Mouse (Mus musculus): Measurements from ENCODE around the gene Relch. TPM values are rescaled to one million over a fixed set of nuclear protein-coding genes. Genes with fewer than 3 reads are reported as not detected.

The Relch gene
- polyA plus RNA-seq, 1 experiment from 2014 or later, result 23.4 TPM

DNA sequence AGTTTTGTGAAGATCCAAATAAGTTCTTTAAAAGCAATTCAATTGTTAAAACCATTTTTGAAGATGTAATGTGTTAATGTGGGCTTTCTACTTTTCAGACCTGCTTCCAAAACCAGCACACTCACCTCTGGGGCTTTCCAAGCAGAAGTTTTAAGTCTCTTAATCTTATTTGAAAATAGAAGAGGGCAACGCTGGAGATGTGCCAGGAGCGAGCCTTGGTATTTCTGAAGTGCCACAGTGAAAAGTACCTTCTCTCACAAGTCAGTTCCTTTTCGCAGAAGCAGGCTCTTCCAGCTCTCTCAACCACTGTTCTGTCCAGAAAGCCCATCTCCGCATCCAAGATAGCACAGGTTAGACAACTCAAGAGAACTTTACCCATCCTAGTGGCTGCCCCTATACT is 112.8 kb downstream of the Relch start:
- WGBS, result 82% methylated on average over 4 of the region's 4 CpGs
- Histone ChIP-seq H3K9me3 (replicated peaks) (no peaks in the 10 kb centered on the region), H3K27ac (ENCODE audit: poor library complexity, severe bottlenecking) (no peak overlapping the region), H3K9ac (no peak overlapping the region), H3K36me3 (no peaks in the 10 kb centered on the region), H3K4me3 (no peak overlapping the region), H3K4me2 (no peak overlapping the region), H3K4me1 (replicated peaks) (peaks cover 11% of the 10 kb centered on the region), H3K27me3 (replicated peaks) (peaks cover 37% of the 10 kb centered on the region)
- ATAC-seq (ENCODE audit: insufficient number of reproducible peaks, low FRiP score), result no peak

DNA sequence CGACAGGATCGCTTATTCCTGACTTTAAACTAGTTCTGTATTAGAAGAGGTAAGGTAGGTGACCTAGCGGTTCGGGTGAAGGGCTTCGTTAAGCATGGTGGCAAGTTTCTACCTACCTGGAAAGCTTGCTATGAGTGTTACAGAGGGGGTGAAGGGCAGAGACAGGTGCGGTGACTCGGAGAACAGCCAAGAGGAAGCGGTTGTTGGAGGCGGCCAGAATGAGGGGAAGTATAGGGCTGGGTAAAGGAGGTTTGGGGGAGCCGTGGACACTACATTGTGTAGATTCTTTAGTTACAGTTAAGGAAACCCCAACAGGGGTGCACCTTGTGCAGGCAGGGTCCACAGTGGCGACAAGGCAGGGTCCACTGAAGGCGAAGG is 116.4 kb downstream of the Relch start:
- H3K27me3 ChIP-seq (replicated peaks), result peaks cover 48% of the 10 kb centered on the region
- no peak for ATAC-seq (ENCODE audit: insufficient number of reproducible peaks, low FRiP score)
- peak overlapping the region; percentile 61 for H3K4me3 ChIP-seq
- H3K9me3 ChIP-seq (replicated peaks), result no peaks in the 10 kb centered on the region
- peak overlapping the region; percentile 97 for H3K4me2 ChIP-seq
- peak overlapping the region; percentile 64; the same call in 1 of the 2 replicates for H3K9ac ChIP-seq
- H3K36me3 ChIP-seq, result no peaks in the 10 kb centered on the region
- no peak overlapping the region for H3K27ac ChIP-seq (ENCODE audit: poor library complexity, severe bottlenecking)
- WGBS, result 36% methylated on average over 12 of the region's 12 CpGs
- peaks cover 11% of the 10 kb centered on the region for H3K4me1 ChIP-seq (replicated peaks)

DNA sequence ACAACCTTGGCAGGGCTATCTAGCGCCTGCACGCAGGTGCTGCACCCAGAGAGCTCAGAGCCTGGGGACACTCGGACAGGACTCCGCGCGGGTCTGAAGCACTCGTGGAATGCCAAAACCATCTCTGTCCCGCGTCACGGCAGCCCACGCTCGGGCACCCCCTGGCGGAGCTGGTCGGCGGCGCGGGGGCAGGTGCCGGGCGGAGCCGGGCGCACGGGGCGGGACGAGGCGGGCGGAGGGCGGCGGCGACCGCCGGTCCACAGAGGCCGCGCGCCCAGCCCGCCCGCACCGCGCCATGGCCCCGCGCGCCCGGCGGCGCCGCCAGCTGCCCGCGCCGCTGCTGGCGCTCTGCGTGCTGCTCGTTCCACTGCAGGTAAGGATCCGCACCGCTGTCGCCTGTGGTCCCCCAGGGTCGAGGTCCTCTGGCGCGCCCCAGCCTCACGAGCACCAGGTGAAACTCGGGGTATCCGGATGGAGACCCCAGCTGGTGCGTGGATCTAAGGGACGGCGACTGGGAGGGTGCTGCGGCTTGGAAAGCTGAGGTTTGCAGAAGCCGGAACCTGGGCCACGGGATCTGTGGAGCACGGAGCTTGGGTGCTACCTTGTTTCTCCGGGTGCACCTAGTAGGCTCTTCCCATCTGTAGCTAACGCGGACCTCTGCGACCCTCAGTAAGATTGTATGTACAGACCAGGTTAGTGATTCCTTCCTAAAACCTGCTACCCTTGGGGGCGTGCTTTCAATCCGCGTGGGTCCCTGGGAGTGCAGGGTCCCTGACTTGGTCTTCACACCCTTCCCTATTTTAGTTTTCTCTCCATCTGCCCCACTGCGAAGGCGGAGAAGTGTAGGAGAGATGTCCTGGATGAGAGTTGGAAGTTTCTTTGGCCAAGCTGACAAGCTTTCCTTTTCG is 117.0 kb downstream of the Relch start, which contains the start of gene Tnfrsf11a:
TSS of gene Tnfrsf11a (plus strand) at position 262 of the 908 bp plus-strand sequence.
- Histone ChIP-seq H3K9me3 (replicated peaks) (no peaks in the 10 kb centered on the region), H3K36me3 (no peaks in the 10 kb centered on the region), H3K27ac (ENCODE audit: poor library complexity, severe bottlenecking) (no peak within 1 kb of the TSS), H3K9ac (peak within 1 kb of the TSS; percentile 64; the same call in 1 of the 2 replicates), H3K27me3 (replicated peaks) (peaks cover 48% of the 10 kb centered on the region), H3K4me3 (peak within 1 kb of the TSS; percentile 61), H3K4me1 (replicated peaks) (peaks cover 11% of the 10 kb centered on the region), H3K4me2 (peak within 1 kb of the TSS; percentile 97)
- 4% methylated on average over 73 of the region's 77 CpGs for WGBS
- ATAC-seq (ENCODE audit: insufficient number of reproducible peaks, low FRiP score), result peak; percentile 63; the same call in 1 of the 2 replicates

DNA sequence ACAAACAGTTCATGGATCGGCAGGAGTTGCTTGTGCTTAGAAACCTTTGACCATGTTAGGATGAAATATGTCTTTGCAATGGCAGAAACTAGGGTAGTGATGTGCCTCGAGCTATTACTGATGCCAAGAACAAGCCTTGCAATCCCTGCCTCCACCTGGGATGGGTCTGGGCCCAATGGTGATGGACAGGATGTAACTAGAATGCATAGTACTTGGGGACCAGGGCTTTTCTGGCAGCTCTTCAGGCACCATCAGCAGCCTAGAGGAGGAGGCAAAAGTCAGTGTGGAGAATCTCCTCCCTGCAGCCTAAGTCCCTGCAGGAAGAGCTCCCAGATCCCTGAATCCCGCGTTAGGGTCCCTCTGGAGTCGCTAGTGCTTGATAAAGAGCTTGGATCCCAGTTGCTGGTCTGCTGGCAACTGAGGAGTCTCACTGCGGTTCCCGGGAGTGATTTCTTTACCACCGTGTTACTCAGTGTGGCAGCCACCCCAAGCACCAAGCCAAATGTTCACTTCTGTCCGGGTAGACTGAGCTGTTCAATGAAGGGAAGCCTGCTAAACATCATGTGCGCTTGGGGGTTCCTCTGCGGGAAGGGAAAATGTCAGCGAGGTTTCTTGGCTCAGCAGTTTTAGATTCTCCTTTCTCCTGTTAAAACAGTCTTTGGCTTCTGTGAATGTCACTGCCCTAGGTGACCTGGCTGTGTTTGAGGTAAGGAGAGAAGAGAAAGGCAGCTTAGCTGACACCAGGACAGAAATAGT is 117.9 kb downstream of the Relch start:
- no peak overlapping the region for H3K9ac ChIP-seq
- 30% methylated on average over 12 of the region's 12 CpGs for WGBS
- no peak overlapping the region for H3K27ac ChIP-seq (ENCODE audit: poor library complexity, severe bottlenecking)
- peak overlapping the region; percentile 61; the same call in 1 of the 2 replicates for H3K4me3 ChIP-seq
- H3K4me1 ChIP-seq (replicated peaks), result peaks cover 11% of the 10 kb centered on the region
- H3K27me3 ChIP-seq (replicated peaks), result peaks cover 48% of the 10 kb centered on the region
- H3K36me3 ChIP-seq, result no peaks in the 10 kb centered on the region
- H3K4me2 ChIP-seq, result peak overlapping the region; percentile 97
- no peaks in the 10 kb centered on the region for H3K9me3 ChIP-seq (replicated peaks)
- no peak for ATAC-seq (ENCODE audit: insufficient number of reproducible peaks, low FRiP score)

DNA sequence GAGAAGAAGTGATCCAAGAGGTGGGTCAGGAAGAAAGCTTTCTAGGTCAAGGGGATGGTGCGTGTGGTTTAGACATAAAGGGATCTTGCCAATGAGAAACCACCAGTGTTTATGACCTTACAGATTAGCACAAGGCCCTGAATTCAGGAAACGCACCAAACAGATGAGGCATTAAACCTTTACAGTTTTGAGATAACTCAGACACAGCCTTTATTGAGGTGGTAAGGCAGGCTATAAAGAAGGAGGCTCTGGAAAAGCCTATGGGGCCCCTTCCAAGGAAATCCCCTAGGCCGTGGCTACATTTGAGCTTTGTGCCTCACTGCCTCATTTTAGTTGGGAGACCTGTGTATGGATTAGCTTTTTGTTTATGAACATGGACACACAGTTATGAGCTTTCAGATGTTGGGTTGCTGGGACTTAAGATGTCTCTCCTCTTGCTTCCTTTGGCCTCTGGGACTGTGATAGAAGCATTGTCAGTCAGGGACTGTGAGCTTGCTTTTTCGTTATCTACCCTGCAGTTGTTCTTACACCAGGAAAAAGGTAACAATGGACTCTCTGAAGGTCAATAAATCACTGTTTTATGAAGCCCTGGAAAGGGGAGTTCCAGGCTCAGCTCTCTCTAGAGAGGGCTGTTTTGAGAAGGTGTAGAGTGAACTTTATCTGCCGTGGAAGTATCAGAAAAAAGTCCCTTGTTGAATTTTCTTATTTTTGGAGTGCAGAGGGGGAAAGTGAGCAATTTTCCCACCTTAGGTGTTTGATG is 120.8 kb downstream of the Relch start:
- no peak overlapping the region for H3K9ac ChIP-seq
- no peaks in the 10 kb centered on the region for H3K9me3 ChIP-seq (replicated peaks)
- 69% methylated on average over 5 of the region's 5 CpGs for WGBS
- H3K27ac ChIP-seq (ENCODE audit: poor library complexity, severe bottlenecking), result no peak overlapping the region
- H3K36me3 ChIP-seq, result no peaks in the 10 kb centered on the region
- peaks cover 30% of the 10 kb centered on the region for H3K27me3 ChIP-seq (replicated peaks)
- no peak for ATAC-seq (ENCODE audit: insufficient number of reproducible peaks, low FRiP score)
- no peak overlapping the region for H3K4me2 ChIP-seq
- no peak overlapping the region for H3K4me3 ChIP-seq
- peaks cover 11% of the 10 kb centered on the region for H3K4me1 ChIP-seq (replicated peaks)

DNA sequence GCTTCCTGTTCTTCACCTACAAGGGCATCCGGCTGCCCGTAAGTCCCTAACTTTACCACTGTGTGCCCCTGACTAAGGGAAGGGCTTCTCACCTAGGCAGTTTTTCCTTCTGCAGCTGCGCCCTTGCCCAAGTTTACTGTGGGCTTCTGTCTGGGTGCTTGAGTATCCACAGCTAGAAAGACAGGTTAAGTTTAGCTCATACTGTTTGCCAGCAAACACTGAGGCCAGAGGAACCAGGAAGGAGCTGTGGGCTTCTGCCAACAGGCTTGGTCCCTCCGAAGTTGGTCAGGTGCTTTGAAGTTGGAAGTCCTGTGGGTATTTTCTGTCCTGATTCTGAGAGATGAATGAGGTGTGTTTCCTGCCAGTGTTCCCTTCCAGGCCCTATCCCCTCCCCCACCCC is 121.5 kb downstream of the Relch start:
- H3K4me1 ChIP-seq (replicated peaks), result peaks cover 9% of the 10 kb centered on the region
- H3K4me3 ChIP-seq, result no peak overlapping the region
- no peaks in the 10 kb centered on the region for H3K9me3 ChIP-seq (replicated peaks)
- no peak overlapping the region for H3K9ac ChIP-seq
- peaks cover 24% of the 10 kb centered on the region for H3K27me3 ChIP-seq (replicated peaks)
- no peak overlapping the region for H3K27ac ChIP-seq (ENCODE audit: poor library complexity, severe bottlenecking)
- 65% methylated on average over 4 of the region's 4 CpGs for WGBS
- no peaks in the 10 kb centered on the region for H3K36me3 ChIP-seq
- H3K4me2 ChIP-seq, result no peak overlapping the region
- ATAC-seq (ENCODE audit: insufficient number of reproducible peaks, low FRiP score), result no peak

DNA sequence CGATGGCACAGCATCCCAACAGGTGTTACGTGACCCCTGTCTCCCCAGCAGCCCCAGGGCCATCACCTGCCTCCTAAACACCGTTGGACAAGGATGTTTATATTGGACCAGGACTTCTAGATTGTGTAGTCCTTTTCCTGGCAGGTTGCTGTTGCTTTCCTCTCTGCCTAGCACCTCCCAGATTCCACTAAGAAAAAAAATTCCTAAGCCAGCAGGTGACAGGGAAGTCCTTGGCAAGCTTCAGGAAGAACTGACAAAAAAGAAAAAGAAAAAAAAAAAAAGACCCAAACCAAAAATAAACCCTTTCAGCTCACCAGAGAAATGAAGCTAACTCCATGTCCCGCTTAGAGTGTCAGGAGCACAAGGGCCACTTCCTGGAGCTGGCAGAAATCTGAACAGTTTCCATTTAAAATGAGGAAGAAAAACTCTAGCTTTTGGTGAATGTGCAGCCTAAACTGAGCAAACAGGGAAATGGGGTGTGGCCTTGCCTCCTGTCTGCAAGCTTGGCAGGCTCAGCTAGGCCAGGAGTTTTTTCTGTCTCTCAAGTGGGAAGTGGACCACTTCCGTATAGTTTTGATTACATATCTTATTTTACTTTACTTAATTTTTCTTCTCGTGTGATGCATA is 123.2 kb downstream of the Relch start:
- Histone ChIP-seq H3K9ac (no peak overlapping the region), H3K4me1 (replicated peaks) (no peaks in the 10 kb centered on the region; the same call in 1 of the 2 replicates), H3K9me3 (replicated peaks) (no peaks in the 10 kb centered on the region), H3K27me3 (replicated peaks) (peaks cover 8% of the 10 kb centered on the region), H3K4me3 (no peak overlapping the region), H3K4me2 (no peak overlapping the region), H3K36me3 (no peaks in the 10 kb centered on the region), H3K27ac (ENCODE audit: poor library complexity, severe bottlenecking) (no peak overlapping the region)
- no peak for ATAC-seq (ENCODE audit: insufficient number of reproducible peaks, low FRiP score)
- 59% methylated on average over 6 of the region's 6 CpGs for WGBS

DNA sequence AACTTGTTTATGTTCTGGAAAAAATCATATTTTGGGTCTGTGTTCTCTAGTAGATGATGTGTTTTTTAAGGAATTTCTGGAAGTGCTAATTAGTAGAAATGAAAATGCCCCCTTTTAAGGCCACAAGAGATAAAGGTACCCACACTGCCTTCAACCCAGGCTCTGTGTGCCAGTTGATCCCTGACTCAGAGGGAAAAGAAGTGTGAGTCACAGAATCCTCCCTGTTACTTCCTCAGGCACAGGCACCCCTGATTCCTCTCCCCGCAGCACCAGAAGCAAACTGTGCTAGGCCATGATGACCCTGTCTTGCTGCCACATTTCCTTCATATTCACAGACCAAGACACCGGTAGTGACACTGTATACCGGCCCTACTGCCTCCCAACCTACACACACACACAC is 126.4 kb downstream of the Relch start:
- no peaks in the 10 kb centered on the region for H3K36me3 ChIP-seq
- no peak overlapping the region for H3K4me3 ChIP-seq
- no peak overlapping the region for H3K27ac ChIP-seq (ENCODE audit: poor library complexity, severe bottlenecking)
- no peaks in the 10 kb centered on the region; the same call in 1 of the 2 replicates for H3K4me1 ChIP-seq (replicated peaks)
- H3K9ac ChIP-seq, result no peak overlapping the region
- no peaks in the 10 kb centered on the region for H3K27me3 ChIP-seq (replicated peaks)
- no peak overlapping the region for H3K4me2 ChIP-seq
- ATAC-seq (ENCODE audit: insufficient number of reproducible peaks, low FRiP score), result no peak
- WGBS, result 79% methylated on average over 3 of the region's 3 CpGs
- H3K9me3 ChIP-seq (replicated peaks), result 0 out of 2 replicates have a peak, but pooled peaks cover under 1% of the 10 kb centered on the region

DNA sequence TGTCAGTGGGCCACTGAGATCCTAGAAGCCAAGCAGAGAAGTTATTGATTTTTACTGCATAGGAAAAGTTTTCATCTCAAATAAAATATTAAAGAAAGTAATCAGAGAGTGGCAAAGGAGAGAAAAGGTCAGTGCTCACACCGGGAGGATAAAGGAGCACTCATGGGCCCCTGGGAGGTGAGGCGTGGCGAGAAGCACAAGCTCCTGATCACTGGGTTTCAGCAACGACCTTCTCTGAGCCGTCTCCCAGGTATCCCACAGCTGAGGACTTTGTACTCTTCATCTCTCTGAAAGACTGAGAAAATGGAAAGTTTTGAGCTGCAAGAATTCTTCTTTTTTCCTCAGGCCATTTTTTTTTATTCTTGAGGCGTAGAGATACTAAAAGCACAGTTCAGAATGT is 131.0 kb downstream of the Relch start:
- Histone ChIP-seq H3K27me3 (replicated peaks) (no peaks in the 10 kb centered on the region), H3K36me3 (no peaks in the 10 kb centered on the region), H3K4me2 (no peak overlapping the region), H3K9me3 (replicated peaks) (0 out of 2 replicates have a peak, but pooled peaks cover 2% of the 10 kb centered on the region), H3K27ac (ENCODE audit: poor library complexity, severe bottlenecking) (no peak overlapping the region), H3K4me1 (replicated peaks) (no peaks in the 10 kb centered on the region), H3K9ac (no peak overlapping the region), H3K4me3 (no peak overlapping the region)
- ATAC-seq (ENCODE audit: insufficient number of reproducible peaks, low FRiP score), result no peak
- WGBS, result 78% methylated on average over 6 of the region's 6 CpGs

DNA sequence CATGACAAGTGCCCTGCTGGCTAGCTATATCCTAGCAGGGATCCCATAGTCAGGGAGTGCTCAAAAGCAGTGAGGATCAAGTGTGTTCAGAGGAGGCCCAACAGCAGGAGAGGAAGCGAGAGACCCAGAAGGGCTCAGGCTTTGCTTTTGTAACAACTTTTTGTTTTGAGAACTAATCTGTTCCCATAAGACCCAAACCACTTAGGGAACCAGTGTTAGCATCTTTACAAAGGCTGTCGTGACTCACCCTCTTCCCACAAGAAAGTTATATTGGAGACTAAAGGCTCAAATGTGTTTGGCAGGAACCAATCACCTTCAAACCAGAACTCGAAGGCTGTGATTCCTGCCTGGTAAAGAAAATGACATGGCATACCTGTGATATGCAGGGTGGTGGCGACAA is 132.0 kb downstream of the Relch start:
- Histone ChIP-seq H3K4me3 (no peak overlapping the region), H3K4me2 (no peak overlapping the region), H3K9ac (no peak overlapping the region), H3K27me3 (replicated peaks) (no peaks in the 10 kb centered on the region), H3K27ac (ENCODE audit: poor library complexity, severe bottlenecking) (no peak overlapping the region), H3K4me1 (replicated peaks) (no peaks in the 10 kb centered on the region), H3K36me3 (no peaks in the 10 kb centered on the region), H3K9me3 (replicated peaks) (0 out of 2 replicates have a peak, but pooled peaks cover 2% of the 10 kb centered on the region)
- no peak for ATAC-seq (ENCODE audit: insufficient number of reproducible peaks, low FRiP score)
- 76% methylated on average over 4 of the region's 4 CpGs for WGBS

Measured in heart, embryonic 12.5 days (tissue).